Mouse (Mus musculus) limb, embryonic 14.5 days (tissue): ENCODE results near the gene Il34. TPM values are rescaled to one million over a fixed set of nuclear protein-coding genes. Genes with fewer than 3 reads are reported as not detected.

Source experiments
- ATAC-seq: fragments of 200-750 bp; cut with Nextera tagmentation; 2 replicates; pipeline ENCODE4 v1.8.0; 2017; ENCODE audit warnings: low read depth, moderate number of reproducible peaks, moderate TSS enrichment; ENCODE audit not compliant: low FRiP score
- DNase-seq: peaks from one replicate; pipeline ENCODE4 v3.0.0-alpha.2; 2015; ENCODE audit warnings: low spot score
- H3K27ac ChIP-seq: fragments of 300-500 bp; sonication (generic); replicated peaks from 2 replicates; pipeline ENCODE4 v1.5.1; 2014; ENCODE audit warnings: low read depth, mild to moderate bottlenecking, low read length, moderate library complexity, mixed read lengths
- H3K27me3 ChIP-seq: fragments of 300-500 bp; sonication (generic); 2 replicates; pipeline ENCODE4 v1.6.1; 2014; ENCODE audit warnings: low read length, mixed read lengths; ENCODE audit not compliant: control insufficient read depth, insufficient read depth
- H3K36me3 ChIP-seq: fragments of 300-500 bp; sonication (generic); 2 replicates; pipeline ENCODE4 v1.6.1; 2014; ENCODE audit warnings: mild to moderate bottlenecking, low read length, moderate library complexity, mixed read lengths; ENCODE audit not compliant: control insufficient read depth, insufficient read depth
- H3K4me1 ChIP-seq: fragments of 300-500 bp; sonication (generic); 2 replicates; pipeline ENCODE4 v1.6.1; 2014; ENCODE audit warnings: antibody characterized with exemption, low read length, mixed read lengths; ENCODE audit not compliant: control insufficient read depth, insufficient read depth
- H3K4me2 ChIP-seq: fragments of 300-500 bp; sonication (generic); replicated peaks from 2 replicates; pipeline ENCODE4 v1.6.1; 2014; ENCODE audit warnings: low read depth, mild to moderate bottlenecking, low read length, moderate library complexity; ENCODE audit not compliant: severe bottlenecking
- H3K4me3 ChIP-seq: fragments of 300-500 bp; sonication (generic); replicated peaks from 2 replicates; pipeline ENCODE4 v1.5.1; 2014; ENCODE audit warnings: low read length
- H3K9ac ChIP-seq: fragments of 300-500 bp; sonication (generic); 2 replicates; pipeline ENCODE4 v1.6.1; 2014; ENCODE audit warnings: mild to moderate bottlenecking, low read depth, low read length, moderate library complexity; ENCODE audit not compliant: severe bottlenecking
- H3K9me3 ChIP-seq: fragments of 300-500 bp; sonication (generic); 2 replicates; pipeline ENCODE4 v1.6.1; 2016; ENCODE audit warnings: low read length; ENCODE audit not compliant: control insufficient read depth
- POLR2A ChIP-seq: fragments of 200-500 bp; IDR thresholded peaks from 2 replicates; pipeline ENCODE4 v1.8.0; 2012; ENCODE audit warnings: inconsistent platforms, mild to moderate bottlenecking, moderate library complexity, borderline replicate concordance; ENCODE audit not compliant: insufficient read depth, insufficient read length; ENCODE audit errors: extremely low read depth
- whole genome bisulfite sequencing: fragments of 180-500 bp; shearing (Covaris S2); extraction: QIAGEN DNeasy Blood & Tissue Kit; methylation state at CpG from one replicate; pipeline ENCODE4 v1.1.7; 2014; 5-methylcytosine and 5-hydroxymethylcytosine counted together
- polyA plus RNA-seq, 2 experiments: library from polyadenylated mRNA; depleted of rRNA in 1 of 2; stranded (reverse) in 1 of 2; unstranded in 1 of 2; fragments of >200 nt; fragmentation: Nextera tagmentation in 1 of 2; extraction: Ambion mirVana in 1 of 2; gene quantifications; 2 replicates each; pipeline versions ENCODE4 v1.2.1 to v1.2.3; 2012 to 2014

Il34 gene
- polyA plus RNA-seq, 2 experiments: 0.95 to 1.6 TPM

DNA sequence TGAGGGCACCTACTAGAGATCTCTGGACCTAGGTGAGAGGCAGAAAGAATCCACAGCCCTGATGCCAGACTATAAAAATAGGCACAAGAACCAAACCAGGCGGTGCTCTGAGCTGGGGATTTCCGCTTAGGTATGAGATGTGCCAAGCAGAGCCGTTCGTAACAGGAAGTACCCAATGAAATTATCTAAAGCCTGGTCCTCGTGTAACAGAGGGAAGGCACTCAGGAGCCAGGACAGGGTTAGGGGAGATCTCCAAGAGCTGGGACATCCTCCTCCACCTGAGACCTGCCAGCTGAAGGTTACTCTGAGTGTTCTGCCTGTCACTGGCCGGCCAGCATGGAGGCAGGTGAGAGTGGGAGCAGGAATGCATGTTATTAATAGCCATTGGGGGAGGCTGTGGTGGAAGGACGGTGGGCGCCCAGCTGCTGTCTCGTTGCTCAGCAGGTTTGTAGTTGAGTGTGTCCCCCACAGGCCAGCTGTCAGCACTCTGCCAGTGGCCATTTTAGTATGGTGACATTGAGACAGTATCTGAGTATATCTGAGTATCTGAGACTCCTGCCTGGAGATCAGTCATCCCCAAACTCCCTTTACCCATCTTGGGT lies 102.2 kb downstream of the Il34 start:
- no peaks in the 10 kb centered on the region for H3K27me3 ChIP-seq
- H3K4me2 ChIP-seq: no peak overlapping the region
- no peak for TF ChIP-seq POLR2A
- peak overlapping the region; percentile 2; the same call in 1 of the 2 replicates for H3K9ac ChIP-seq
- H3K4me3 ChIP-seq: no peak overlapping the region
- ATAC-seq (no peak), DNase-seq (no peak)
- H3K36me3 ChIP-seq: no peaks in the 10 kb centered on the region
- H3K27ac ChIP-seq: peak overlapping the region; percentile 61
- H3K4me1 ChIP-seq: peaks cover 42% of the 10 kb centered on the region
- no peaks in the 10 kb centered on the region for H3K9me3 ChIP-seq
- 59% methylated on average over 9 of the region's 9 CpGs for WGBS

DNA sequence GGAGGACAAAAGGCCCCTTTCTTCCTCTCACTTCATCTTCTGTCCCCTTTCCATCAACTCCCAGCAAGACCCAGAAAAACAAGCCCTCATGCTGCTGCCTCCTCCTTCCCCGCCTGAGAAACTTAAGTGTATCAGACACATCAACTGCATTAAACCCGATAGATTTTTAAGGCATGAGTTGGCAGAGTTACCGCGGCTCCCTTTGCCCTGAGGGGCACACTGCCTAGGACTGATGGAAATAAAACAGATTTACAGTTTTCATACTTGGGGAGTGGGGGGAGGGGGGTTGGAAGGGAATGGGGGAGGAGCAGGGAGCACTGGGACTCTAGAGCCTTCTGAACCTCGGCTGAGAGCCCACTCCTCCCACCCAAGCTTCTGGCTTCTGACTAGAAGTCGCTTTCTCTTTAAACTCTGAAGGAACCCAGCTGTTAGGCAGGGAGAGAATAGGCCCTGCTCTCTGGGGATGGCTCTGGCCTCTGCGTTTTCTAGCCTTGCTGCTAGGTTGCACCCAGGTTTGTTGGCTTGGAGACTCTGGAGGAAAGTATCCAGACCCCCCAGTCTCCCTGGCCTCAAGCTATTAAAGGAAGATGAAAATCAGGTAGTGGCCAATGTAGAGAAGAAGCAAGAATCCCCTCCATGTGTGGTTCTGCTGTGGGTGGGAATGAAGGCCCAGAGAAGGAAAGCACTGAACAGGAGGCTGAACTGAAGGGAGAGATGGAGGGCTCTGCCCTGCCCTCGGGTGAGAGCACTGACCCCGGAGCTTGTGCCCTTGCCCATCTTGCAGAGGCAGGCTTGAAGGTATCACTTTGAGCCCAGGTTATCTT lies 102.9 kb downstream of the Il34 start:
- WGBS: 25% methylated on average over 9 of the region's 9 CpGs
- peak; percentile 70 for DNase-seq
- peak overlapping the region; percentile 2; the same call in 1 of the 2 replicates for H3K9ac ChIP-seq
- H3K27me3 ChIP-seq: no peaks in the 10 kb centered on the region
- no peak overlapping the region for H3K4me3 ChIP-seq
- H3K9me3 ChIP-seq: no peaks in the 10 kb centered on the region
- H3K36me3 ChIP-seq: no peaks in the 10 kb centered on the region
- peaks cover 42% of the 10 kb centered on the region for H3K4me1 ChIP-seq
- no peak overlapping the region; the same call in 1 of the 2 replicates for H3K4me2 ChIP-seq
- TF ChIP-seq POLR2A: no peak
- H3K27ac ChIP-seq: peak overlapping the region; percentile 61
- ATAC-seq: peak; percentile 38

DNA sequence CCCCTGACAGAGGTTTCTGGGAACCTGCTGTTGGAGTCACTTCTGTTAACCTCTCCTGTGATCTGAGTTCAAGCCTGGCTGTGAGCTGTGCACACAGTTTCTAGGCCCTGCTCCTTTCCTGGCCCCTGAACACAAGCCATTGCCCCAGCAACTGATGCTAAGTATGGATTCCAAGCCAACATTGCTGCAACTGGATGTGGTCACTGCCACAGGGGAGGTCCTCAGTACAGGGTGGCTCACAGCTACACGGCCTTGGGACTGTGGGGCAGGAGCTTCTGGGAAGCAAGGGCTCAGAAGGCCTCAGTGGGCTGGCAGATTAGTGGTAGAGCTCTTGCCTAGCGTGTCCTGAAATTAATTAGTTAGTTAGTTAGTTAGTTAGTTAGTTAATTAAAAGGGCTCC lies 105.2 kb downstream of the Il34 start:
- DNase-seq: no peak
- ATAC-seq: no peak
- 80% methylated on average over 2 of the region's 2 CpGs for WGBS

DNA sequence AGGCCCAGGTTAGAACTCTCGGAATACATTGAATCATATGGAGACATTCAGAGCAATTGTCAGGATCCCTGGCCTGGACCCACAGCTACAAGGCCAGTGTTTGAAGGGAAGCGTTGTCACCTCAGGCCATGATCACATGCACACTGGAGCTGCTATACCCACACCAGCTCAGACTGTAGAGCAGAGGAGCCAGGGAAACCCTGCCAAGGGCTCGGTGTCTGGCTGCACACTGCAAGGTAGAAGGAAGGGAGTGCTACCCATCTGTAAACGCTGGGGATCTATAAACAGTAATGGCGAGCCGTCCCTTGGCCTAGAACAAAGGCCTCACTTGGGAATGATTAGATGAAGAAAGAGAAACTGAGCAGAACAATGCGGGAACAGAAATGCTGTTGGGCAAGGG lies 106.2 kb downstream of the Il34 start:
- H3K4me1 ChIP-seq: peaks cover 30% of the 10 kb centered on the region
- no peaks in the 10 kb centered on the region for H3K27me3 ChIP-seq
- no peak for TF ChIP-seq POLR2A
- no peak overlapping the region for H3K4me3 ChIP-seq
- 70% methylated on average over 7 of the region's 7 CpGs for WGBS
- H3K4me2 ChIP-seq: no peak overlapping the region
- H3K36me3 ChIP-seq: 0 out of 2 replicates have a peak, but pooled peaks cover 2% of the 10 kb centered on the region
- H3K9ac ChIP-seq: no peak overlapping the region
- DNase-seq (no peak), ATAC-seq (no peak)
- H3K27ac ChIP-seq: no peak overlapping the region
- no peaks in the 10 kb centered on the region for H3K9me3 ChIP-seq

More for the DNA sequence above, 105.2 kb downstream of the Il34 start:
- 0 out of 2 replicates have a peak, but pooled peaks cover 2% of the 10 kb centered on the region for H3K36me3 ChIP-seq
- no peak overlapping the region for H3K4me2 ChIP-seq
- H3K9ac ChIP-seq: no peak overlapping the region
- H3K9me3 ChIP-seq: no peaks in the 10 kb centered on the region
- H3K27me3 ChIP-seq: no peaks in the 10 kb centered on the region
- TF ChIP-seq POLR2A: no peak
- H3K4me1 ChIP-seq: peaks cover 37% of the 10 kb centered on the region
- H3K4me3 ChIP-seq: no peak overlapping the region
- H3K27ac ChIP-seq: no peak overlapping the region

DNA sequence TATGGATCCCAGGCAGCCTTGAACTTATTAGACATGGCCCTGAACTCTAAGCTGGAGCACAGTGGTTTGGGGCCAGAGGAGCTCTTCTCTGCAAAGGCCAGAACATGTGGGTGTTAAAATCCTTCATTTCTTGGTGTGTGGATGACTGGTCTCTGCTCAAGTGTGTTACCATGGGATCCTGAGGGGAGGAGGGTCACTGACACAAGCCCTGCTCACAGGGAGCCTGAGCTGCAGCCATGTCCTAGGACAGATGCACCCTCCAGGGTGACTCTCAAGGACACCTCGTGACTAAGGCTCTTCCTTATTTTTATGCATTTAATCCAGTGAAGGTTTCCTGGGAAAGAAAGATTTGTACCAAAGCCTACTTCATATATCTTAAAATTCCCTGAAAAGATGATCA lies 107.6 kb downstream of the Il34 start:
- Histone ChIP-seq H3K4me3 (no peak overlapping the region), H3K27me3 (no peaks in the 10 kb centered on the region), H3K9me3 (no peaks in the 10 kb centered on the region), H3K36me3 (peaks cover 6% of the 10 kb centered on the region; the same call in 1 of the 2 replicates), H3K9ac (no peak overlapping the region), H3K4me1 (peaks cover 17% of the 10 kb centered on the region), H3K4me2 (no peak overlapping the region), H3K27ac (no peak overlapping the region)
- DNase-seq (no peak), ATAC-seq (no peak)
- TF ChIP-seq POLR2A: no peak
- 84% methylated on average over 1 of the region's 1 CpGs for WGBS
